Mouse (Mus musculus) gastrocnemius, adult 8-10 months (tissue): ENCODE measurements around the gene Pkd1l1. TPM values are rescaled to one million over a fixed set of nuclear protein-coding genes. Genes with fewer than 3 reads are reported as not detected.

Source experiments
- DNase-seq, 2 experiments: peaks; one replicate each; pipeline ENCODE4 v3.0.0; 2022; ENCODE audit warnings: low spot score in 2 of 2
- total RNA-seq, 4 experiments: library from RNA; stranded (reverse); gene quantifications; 2 replicates each; pipeline ENCODE4 v1.2.4; 2022

Pkd1l1 gene
- total RNA-seq, 4 experiments from 2014 or later, result not detected

GRCm38 (mm10) chr11:8825413-8825812, 147.7 kb downstream of the Pkd1l1 start:
- no peak for DNase-seq

- no peak for DNase-seq
These were observed 151.7 kb downstream of the Pkd1l1 start for GRCm38 (mm10) chr11:8821403-8821802.

GRCm38 (mm10) chr11:8817376-8817775, 155.7 kb downstream of the Pkd1l1 start:
- no peak for DNase-seq

- no peak for DNase-seq
These were observed 158.8 kb downstream of the Pkd1l1 start for GRCm38 (mm10) chr11:8814097-8814790.

- no peak for DNase-seq
These were observed 161.5 kb downstream of the Pkd1l1 start for GRCm38 (mm10) chr11:8811506-8812100.

GRCm38 (mm10) chr11:8809644-8810043, 163.4 kb downstream of the Pkd1l1 start:
- no peak for DNase-seq

- DNase-seq, result no peak
These were observed 166.1 kb downstream of the Pkd1l1 start for GRCm38 (mm10) chr11:8807009-8807408.

GRCm38 (mm10) chr11:8804178-8804577, 168.9 kb downstream of the Pkd1l1 start:
- no peak for DNase-seq

GRCm38 (mm10) chr11:8797486-8797885, 175.6 kb downstream of the Pkd1l1 start:
- DNase-seq, result no peak

GRCm38 (mm10) chr11:8795031-8795430, 178.0 kb downstream of the Pkd1l1 start:
- DNase-seq, result no peak

GRCm38 (mm10) chr11:8792146-8792545, 180.9 kb downstream of the Pkd1l1 start:
- DNase-seq, result no peak

- no peak for DNase-seq
These were observed 183.9 kb downstream of the Pkd1l1 start for GRCm38 (mm10) chr11:8789186-8789585.

GRCm38 (mm10) chr11:8787604-8788003, 185.5 kb downstream of the Pkd1l1 start:
- DNase-seq, result no peak

- no peak for DNase-seq
These were observed 188.7 kb downstream of the Pkd1l1 start for GRCm38 (mm10) chr11:8784413-8784812.

GRCm38 (mm10) chr11:8782141-8782465, 191.0 kb downstream of the Pkd1l1 start:
- no peak for DNase-seq

- no peak for DNase-seq
These were observed 191.5 kb downstream of the Pkd1l1 start for GRCm38 (mm10) chr11:8781308-8782140.

- DNase-seq, result no peak
These were observed 193.6 kb downstream of the Pkd1l1 start for GRCm38 (mm10) chr11:8779427-8779826.

Other genes starting within 250 kb of the Pkd1l1 start
- 10 to 100 TPM in 2 of 4 experiments, 1 to 10 TPM in 2; 7.2 to 11.1 (median 8.9) TPM for gene Hus1, start 37.9 kb upstream of the Pkd1l1 start, total RNA-seq
- not detected for gene Gm11992, start 75.3 kb upstream of the Pkd1l1 start, total RNA-seq
- gene Sun3, start 75.7 kb upstream of the Pkd1l1 start, total RNA-seq, result not detected
- under 1 TPM in 3 of 4 experiments, not detected in 1; 0.25 to 0.73 (median 0.65) TPM for gene Upp1, start 144.8 kb upstream of the Pkd1l1 start, total RNA-seq
- not detected for gene Abca13, start 218.7 kb upstream of the Pkd1l1 start, total RNA-seq